Mouse (Mus musculus) ES-Bruce4 (cell line): Measurements from ENCODE around the gene Gtsf1.

ENCODE experiments used
- EP300 ChIP-seq: IDR thresholded peaks from 2 replicates; pipeline ENCODE4 v1.6.1; 2011; ENCODE audit warnings: low read depth, low read length; ENCODE audit not compliant: insufficient read depth
- POLR2A ChIP-seq: IDR thresholded peaks from one replicate; pipeline ENCODE4 v1.8.1; 2011; ENCODE audit warnings: low read length; ENCODE audit not compliant: insufficient read depth

GRCm38 (mm10) chr15:103371208-103371607 is 59.1 kb downstream of the Gtsf1 start:
- no peak for TF ChIP-seq EP300
- TF ChIP-seq POLR2A: no peak
